Mouse (Mus musculus): ENCODE results near the gene Mrpl4.
"Not testable (repeated sequence)": the region's sequence is repeated elsewhere in the genome, so short reads cannot be mapped to it uniquely, and the experiment has no call there.

Mrpl4 gene

DNA sequence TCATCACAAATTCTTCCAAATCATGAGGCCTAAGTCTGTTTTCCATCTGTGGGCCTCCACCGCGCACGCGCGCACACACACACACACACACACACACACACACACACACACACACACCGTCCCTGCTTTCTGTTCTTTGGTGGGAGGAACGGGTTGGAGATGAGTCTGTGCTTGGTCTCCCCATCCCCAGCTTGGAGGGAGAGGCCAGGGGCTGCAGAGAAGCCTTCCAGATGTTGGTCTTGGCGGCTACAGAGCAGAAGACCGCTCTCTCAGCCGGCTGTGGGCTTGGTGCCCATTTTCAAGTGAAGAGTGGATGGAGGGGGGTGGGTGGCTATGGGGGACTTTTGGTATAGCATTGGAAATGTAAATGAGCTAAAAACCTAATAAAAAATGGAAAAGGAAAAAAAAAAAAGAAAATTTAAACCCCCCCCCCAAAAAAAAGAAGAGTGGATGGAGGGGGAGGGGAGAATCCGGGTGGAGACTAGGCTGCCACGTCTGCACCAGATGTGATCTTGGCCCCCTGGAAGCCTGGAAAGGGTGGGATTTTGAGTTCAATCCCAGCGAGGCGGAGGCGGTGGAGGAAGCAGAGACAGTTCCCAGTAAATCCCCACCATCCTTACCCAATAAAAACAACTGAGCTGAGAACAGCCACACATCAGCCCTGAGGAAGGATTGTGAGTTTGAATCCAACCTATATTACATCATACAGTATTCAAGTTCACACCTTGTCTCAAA is 15.4 kb upstream of the Mrpl4 start:
- DNase-seq (ENCODE audit: low spot score) = no peak

DNA sequence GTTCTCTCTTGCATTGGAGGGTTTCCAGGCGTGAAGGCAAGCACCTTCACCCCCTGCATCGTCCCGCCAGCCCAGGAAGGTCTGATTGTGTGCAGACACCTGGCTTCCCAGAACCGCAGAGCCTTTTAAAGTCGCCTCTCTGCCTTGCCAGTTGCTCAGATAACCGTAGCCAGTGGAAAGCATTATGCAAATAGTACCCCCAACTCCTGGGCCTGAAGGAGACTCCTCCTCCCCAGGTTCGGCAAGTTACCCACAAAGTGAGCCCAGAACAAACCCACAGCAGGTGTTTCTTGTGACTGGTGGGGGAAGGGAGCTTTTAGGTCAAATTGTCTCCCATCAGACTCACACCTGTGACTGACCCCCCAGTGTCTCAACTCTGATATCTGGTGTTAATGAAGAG is 14.6 kb upstream of the Mrpl4 start:
- no peak for DNase-seq (ENCODE audit: low spot score)

DNA sequence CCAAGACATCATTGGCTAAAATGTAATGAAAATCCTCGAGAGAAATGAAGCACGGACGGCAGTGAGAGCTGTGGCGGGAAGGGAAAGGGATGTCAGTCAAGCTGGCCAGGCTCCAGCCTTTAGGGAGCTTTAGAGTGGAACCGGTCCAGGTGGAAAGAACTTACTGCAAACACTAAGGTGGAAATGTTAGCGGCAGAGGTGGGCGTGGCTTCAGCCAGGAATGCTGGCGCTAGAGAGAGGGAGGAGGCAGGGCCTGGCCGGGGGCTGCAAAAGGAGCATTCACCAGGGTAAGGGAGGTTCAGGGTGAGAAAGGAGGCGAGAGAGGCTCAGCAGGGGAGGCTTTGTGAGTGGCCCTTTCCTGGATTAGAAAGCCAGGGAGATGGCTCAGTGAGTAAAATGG is 11.7 kb upstream of the Mrpl4 start:
- peak; percentile 74 for DNase-seq (ENCODE audit: low spot score)

DNA sequence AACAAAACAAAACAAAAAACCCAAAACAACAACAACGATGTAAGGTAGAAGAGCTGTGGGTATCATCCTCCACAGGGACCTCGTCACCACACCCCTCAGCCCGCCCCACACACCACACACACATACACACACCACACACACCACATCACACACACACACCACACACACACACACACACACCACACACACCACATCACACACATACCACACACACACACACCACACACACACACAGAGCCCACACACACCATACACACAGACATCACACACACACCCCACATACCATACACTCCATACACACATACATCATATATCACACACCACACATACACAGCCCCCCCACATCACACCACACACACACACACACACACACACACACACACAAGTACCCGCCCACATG is 11.0 kb upstream of the Mrpl4 start:
- DNase-seq (ENCODE audit: low spot score) = no peak

DNA sequence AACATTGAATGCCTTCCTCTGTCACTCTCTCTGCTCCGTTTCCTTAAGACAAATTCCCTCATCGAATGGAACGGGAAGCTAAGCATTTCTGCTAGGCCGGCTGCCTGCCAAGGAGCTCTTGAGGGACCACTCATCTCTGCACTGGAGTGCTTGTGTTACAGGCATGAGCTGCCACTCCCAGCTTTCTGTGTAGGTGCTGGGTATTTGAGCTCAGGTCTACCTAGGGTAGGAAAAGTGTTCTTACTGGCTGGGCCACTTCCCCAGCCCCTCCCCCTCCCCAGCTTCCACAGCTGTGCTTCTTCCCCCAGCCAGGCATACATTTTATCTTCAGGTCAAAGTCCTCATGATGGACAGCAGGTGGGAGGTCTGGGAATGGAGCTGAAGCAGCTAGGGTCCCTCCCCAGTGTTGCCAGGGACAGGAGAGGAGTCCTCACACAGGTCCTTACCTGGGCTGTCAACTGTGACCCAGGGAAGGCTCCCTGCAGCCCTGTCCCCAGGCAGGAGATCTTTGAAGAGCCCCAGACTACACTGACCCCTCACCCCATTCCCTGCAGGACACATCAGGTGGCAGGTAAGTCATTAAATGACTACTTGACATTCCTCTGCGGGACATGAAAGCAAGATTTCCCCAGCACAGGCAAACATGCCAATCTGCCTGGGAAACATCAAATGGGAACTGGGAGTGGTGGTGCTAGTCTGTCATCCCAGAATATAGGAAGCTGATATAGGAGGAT is 9.2 kb upstream of the Mrpl4 start:
- peak; percentile 93 for DNase-seq (ENCODE audit: low spot score)

DNA sequence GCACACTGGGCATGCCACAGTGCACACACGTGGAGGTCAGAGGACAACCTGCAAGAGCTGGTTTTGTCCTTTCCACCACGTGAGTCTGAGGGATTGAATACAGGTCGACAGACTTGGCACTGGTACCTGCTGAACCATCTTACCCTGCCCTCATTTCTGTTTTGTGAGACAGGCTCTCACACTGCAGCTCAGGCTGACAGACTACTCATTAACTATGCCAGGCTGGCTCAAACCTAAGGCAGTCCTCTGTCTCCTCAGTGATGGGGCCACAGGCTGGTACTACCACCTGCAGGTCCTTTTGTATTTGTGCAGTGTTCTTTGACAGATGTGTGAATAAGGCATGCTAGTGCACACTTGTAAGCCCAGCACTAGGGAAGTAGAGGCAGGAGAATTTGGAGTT is 7.5 kb upstream of the Mrpl4 start:
- DNase-seq (ENCODE audit: low spot score) = no peak

DNA sequence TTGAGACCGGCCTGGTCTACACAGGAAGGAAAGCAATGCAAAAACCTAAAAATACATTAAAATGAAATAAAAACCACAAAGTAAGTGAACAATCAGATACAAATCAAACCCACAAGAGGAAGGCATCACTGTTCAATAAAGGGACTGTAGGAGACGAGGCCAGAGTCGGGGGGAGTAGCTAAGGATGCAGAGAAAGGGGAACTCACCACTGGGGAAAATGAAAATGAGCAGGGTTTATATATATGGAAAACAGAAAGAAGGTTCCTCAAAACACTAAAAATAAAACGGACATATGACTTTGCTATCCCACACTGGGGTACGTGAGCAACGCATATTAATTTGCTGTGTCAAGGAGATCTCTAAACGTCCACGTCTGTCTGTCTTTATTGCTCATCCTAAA is 5.5 kb upstream of the Mrpl4 start:
- DNase-seq (ENCODE audit: low spot score) = no peak

DNA sequence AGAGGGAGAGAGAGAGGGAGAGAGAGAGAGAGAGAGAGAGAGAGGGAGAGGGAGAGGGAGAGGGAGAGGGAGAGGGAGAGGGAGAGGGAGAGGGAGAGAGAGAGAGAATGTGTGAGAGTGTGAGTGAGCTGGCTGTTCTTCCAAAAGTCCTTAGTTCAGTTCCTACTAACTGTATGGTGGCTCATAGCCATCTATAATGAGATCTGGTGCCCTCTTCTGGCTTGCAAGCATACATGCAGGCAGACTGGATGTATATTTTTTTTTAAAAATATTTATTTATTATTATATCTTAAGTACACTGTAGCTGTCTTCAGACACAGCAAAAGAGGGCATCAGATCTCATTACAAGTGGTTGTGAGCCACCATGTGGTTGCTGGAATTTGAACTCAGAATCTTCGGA is 4.2 kb upstream of the Mrpl4 start:
- not testable (repeated sequence) for DNase-seq (ENCODE audit: low spot score)

DNA sequence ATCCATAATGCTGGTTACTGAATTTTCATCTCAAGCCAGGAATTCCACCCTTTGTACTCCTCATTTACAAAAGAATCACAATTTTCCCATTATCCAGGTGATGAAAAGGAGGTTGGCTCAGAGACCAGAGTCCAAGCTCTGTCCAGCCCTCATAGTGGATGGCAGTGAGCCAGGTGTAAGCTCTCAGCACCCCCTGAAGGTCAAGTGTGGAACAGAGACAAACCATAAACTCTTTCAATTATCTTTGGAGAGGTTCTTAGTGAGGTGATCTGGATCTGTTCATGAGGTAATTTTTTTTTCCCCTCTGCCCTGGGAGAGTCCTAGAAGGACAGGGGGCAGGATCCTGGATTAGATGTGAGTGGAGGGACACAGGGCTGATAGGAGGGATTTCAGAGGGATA is 1.7 kb upstream of the Mrpl4 start:
- DNase-seq (ENCODE audit: low spot score) = no peak

DNA sequence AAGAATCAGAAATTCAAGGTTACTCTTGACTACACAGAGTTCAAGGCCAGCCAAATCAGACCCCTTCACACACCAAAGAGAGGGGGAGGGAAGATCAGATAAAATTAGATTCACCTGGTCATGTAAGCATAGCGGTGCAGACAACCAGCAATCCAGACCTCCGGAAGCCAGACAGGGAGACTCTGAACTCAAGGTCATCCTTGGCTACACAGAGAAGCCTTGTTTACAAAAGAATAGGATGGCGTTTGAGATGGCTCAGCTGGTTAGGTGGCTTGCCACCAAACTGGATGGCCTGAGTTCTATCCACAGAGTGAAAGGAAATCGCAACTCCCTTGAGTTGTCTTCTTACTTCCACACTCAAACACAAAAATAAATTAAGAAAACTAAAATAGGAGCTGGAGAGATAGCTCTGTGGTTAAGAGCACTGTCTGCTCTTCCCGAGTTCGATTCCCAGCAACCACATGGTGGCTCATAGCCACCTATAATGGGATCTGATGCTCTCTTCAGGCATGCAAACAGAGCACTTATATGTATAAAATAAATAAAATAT is 812 bp upstream of the Mrpl4 start:
- DNase-seq (ENCODE audit: low spot score) = no peak

DNA sequence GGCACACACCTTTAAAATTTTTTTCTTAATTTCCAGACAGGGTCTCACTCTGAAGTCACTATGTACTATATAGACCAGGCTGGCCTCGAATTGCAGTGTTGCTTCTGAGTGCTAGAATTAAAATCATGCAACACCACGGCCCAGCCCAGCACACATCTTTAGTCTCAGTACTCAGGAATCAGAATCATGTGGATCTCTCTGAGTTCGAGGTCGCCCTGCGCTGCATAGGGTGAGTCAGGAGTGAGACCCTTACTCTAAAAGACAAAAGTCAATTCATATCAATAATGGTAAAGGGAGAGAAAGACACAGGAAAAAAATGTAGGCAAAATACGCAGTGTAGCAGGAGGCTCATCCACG is 290 bp upstream of the Mrpl4 start:
- DNase-seq (ENCODE audit: low spot score) = no peak

DNA sequence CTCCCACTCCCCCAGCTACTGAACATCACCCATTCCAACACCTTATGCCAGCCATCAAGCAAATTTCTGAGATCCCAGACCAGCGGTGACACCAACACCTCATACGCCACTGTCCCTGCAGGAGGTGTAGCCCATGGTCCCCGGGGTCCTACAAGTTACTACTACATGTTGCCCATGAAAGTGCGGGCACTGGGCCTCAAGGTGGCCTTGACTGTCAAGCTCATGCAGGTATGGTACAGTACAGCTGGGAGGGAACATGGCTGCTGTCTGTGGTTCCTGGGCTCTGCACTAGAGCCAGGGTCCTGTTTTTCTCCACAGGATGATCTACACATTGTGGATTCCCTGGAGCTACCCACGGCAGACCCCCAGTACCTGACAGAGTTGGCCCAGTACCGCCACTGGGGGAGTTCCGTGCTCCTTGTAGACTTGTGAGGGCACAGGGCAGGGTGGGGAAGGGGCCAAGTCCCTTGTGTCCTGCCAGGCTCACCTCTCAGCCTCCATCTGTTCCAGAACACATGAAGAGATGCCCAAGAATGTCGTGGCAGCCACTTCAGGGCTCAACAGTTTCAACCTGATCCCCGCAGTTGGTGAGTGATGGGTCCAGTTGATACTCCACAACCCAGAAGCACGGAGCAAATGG is 4.9 kb downstream of the Mrpl4 start:
- DNase-seq (ENCODE audit: low spot score) = no peak

DNA sequence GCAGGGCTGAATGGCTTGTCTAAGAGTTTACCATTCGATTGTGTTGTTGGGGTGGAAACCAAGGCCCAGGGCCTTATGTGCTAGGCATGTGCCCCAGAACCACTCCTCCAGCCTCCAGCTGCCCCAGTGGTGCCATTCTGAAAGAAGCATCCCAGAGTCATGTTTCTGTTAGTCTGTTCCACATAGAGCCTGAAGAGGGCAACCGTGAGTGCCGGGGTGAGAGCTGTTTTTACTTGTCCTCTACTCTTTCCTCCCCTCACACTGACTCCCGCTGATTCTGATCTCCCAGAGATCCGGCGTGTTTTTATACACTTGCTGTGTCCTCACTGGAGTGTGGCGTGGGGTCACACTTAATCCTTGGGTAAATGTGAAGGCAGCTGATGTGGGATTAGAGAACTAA is 5.5 kb downstream of the Mrpl4 start:
- DNase-seq (ENCODE audit: low spot score) = no peak

DNA sequence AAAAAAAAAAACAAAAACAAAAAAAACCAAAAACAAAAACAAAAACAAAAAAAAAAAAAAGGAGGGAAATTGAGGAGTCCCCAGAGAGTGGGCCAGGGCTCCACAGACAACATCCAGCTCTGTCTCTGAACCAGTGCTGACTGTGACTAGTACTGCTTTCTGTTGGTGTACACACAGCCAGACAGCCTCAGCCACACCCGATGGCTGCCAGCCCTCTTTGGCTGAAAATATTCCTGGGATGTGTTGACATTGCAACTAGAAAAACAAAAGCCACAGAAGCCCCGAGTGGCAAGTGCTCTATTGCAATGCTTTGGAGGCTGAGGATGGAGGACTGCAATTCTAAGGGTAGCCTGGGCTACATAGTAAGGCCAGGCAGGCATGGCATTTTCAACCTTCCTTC is 7.8 kb downstream of the Mrpl4 start:
- DNase-seq (ENCODE audit: low spot score) = peak; percentile 72

DNA sequence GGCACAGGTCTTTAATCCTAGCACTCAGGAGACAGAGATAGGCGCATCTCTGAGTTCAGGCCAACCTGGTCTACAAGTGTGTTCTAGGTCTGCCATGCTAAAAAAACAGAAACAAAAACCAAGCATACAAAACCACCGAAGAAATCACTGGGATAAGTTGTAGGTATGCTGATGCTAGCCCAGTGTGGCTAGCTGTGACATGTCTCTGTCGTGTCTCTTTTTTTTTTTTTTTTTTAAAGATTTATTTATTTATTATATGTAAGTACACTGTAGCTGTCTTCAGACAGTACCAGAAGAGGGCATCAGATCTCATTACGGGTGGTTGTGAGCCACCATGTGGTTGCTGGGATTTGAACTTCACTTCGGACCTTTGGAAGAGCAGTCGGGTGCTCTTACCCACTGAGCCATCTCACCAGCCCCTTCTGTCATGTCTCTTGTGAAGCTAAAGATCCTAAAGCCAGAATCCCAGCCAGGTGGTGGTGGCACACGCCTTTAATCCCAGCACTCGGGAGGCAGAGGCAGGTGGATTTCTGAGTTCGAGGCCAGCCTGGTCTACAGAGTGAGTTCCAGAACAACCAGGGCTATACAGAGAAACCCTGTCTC is 8.5 kb downstream of the Mrpl4 start:
- not testable (repeated sequence) for DNase-seq (ENCODE audit: low spot score)

DNA sequence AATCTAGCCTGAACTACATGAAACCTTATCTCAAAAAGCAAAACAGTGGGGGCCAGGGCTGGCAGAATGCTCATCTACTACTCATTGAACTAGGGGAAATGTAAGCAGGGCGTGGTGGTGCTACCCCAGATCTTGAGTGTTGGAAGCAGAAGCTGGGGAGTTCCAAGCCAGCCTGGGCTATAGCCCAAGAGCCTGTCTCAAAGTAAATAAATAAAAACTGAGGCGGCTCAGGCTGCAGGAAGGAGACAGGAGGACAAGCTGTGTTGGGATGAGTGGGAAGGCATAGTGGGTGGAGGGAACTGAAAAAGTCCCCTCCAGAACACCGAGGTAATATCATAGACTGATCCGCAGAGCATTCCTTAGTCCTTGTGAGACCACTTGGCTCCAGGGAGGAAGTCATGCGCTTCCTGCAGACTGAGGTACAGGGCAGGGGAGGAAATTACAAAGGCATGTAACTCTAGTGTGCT is 9.3 kb downstream of the Mrpl4 start:
- peak; percentile 81 for DNase-seq (ENCODE audit: low spot score)

DNA sequence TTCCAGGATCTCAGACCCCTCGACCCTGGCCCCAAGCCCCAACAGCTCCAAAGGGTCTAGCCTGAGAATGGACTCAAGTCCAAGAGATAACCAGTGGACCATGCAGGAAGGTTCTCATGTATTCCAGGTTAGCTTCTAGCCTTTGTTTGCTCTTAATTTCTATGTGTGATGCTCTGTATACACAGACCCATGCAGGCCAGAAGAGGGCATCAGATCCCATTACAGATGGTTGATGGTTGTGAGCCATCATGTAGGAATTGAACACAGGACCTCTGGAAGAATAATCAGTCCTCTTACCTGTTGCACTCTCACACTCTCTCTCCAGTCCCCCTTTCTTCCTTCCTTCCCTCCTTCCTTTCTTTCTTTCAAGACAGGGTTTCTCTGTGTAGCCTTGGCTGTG is 9.8 kb downstream of the Mrpl4 start:
- DNase-seq (ENCODE audit: low spot score) = no peak

DNA sequence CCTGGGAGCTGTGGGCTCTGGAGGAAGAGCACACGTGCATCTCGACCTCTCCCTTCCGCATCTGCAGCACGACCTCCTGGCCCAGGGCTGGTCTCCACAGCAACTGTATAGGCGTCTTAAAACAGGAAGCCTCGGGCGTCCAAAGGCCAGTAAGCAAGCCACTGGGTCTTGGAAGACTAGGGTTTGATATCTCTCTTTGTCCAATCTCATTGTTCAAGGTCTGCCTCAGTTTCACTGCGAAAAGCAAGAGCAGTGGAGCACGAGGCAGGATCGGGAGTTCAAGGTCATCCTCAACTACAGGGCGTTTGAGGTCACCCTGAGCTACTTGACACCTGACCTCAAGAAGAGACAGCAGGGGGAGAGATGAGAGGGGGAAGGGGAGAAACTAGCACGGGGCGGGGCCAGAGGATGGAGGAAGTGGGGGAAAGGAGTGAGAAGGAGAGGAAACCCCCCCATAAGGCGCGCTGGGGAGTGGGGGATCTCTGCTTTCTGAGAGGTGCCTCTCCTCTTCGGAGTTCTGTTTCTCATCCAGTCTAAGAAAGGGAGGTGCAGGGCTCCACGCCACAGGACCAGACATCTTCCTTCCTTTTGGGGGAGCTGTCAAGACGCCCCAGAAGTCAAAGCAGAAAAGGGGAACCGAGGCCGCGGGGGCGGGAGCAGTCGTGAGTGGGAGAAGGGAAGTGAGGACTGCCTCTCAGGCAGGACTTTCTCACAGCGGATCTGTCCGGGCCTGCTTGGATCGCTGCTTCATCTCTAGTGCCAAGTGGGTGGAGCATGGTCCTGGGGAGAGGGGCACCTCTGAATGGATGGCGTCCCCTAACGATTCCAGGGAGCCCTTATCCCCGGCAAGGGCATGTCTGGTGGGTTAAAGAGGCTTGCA is 12.4 kb downstream of the Mrpl4 start:
- DNase-seq (ENCODE audit: low spot score) = peak; percentile 81

DNA sequence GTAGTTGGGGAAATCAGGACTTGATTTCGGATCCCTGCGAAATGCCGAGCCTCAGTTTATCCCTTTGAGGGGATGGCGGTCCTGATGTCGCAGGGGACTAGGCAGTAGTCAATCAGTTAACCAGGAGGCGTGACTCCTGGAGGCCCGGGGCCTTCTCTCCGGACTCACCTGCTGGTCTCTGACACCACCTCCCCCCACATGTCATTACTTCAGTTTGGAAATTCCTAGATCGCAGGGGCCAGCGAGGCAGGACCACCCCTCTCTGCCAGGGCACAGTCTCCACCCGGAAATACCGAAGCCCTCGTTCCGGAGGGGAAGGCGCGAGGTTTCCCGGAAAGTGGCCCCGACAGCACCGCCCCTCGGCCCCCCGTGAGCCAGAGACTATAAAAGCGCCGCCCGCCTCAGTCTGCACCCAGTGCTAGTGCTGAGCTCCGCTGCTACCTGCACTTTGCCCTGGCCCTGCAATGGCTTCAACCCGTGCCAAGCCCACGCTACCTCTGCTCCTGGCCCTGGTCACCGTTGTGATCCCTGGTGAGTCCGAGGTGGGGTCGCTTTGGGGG is 13.1 kb downstream of the Mrpl4 start, which contains the start of gene Icam1:
Gene Icam1 (plus strand): TSS at position 415 of the 560 bp plus-strand sequence.
- peak; percentile 88 for DNase-seq (ENCODE audit: low spot score)

DNA sequence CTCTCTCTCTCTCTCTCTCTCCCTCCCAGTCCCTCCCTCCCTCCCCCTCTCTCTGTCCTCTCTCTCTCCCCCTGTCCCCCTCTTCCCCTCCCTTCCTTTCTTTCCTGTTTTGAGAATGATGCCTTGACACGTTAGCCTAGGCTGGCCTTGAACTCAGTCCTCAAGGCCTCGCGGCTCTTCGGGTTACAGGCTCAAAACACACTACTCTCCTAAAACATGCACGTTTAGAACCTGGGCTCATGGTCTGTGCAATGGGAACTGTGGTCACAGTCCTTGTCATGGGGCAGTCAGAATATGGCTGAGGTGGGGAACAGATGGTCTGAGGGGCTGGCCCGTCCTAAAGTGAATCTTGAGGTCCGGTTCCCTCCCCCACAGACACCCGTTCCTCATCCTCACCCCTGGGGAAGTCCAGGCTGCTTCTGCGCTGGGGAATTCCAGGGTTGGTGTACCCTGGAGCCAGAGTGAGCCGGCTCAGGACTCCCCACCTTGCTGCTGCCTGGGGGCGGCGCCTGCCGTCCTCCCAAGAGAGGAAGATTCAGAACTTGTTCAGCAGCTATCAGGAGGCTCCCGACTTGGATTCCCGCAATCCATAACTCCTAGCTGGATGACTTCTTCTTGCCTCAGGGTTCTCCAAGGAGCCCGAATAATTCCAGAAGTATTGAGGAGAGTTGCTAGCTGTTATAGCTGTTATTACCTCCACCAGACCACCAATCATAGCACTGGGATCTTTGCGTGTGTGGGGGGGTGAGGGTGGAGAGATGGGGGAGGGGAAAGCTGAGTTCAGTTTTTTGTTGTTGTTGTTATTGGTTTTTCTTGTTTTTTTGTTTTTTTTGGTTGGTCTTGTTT is 14.0 kb downstream of the Mrpl4 start:
- DNase-seq (ENCODE audit: low spot score) = no peak
